Mouse (Mus musculus) intestine, embryonic 14.5 days (tissue): Measurements from ENCODE around the gene Ankrd13d. TPM values are rescaled to one million over a fixed set of nuclear protein-coding genes. Genes with fewer than 3 reads are reported as not detected.

Source experiments
- ATAC-seq: fragments of 200-750 bp; cut with Nextera tagmentation; replicated peaks from 2 replicates; pipeline ENCODE4 v1.8.0; 2017; ENCODE audit warnings: low read depth, moderate number of reproducible peaks, moderate TSS enrichment, moderate library complexity; ENCODE audit not compliant: low FRiP score, low TSS enrichment
- DNase-seq: peaks from one replicate; pipeline ENCODE4 v3.0.0-alpha.2; 2018; ENCODE audit warnings: low spot score
- H3K27ac ChIP-seq: fragments of 300-500 bp; sonication (generic); 2 replicates; pipeline ENCODE4 v1.5.1; 2014; ENCODE audit warnings: low read depth, mild to moderate bottlenecking, control low read depth
- H3K27me3 ChIP-seq: fragments of 300-500 bp; sonication (generic); replicated peaks from 2 replicates; pipeline ENCODE4 v1.6.1; 2014; ENCODE audit warnings: low read length, control low read depth; ENCODE audit not compliant: control insufficient read depth, insufficient read depth
- H3K36me3 ChIP-seq: fragments of 300-500 bp; sonication (generic); 2 replicates; pipeline ENCODE4 v1.6.1; 2014; ENCODE audit warnings: low read length, control low read depth; ENCODE audit not compliant: control insufficient read depth, insufficient read depth
- H3K4me1 ChIP-seq: fragments of 300-500 bp; sonication (generic); replicated peaks from 2 replicates; pipeline ENCODE4 v1.6.1; 2014; ENCODE audit warnings: low read length, control low read depth, mixed read lengths; ENCODE audit not compliant: control insufficient read depth, insufficient read depth
- H3K4me2 ChIP-seq: fragments of 300-500 bp; sonication (generic); 2 replicates; pipeline ENCODE4 v1.6.1; 2014; ENCODE audit warnings: low read length
- H3K4me3 ChIP-seq: fragments of 300-500 bp; sonication (generic); 2 replicates; pipeline ENCODE4 v1.5.1; 2014; ENCODE audit warnings: low read depth, low read length, control low read depth, mixed read lengths
- H3K9ac ChIP-seq: fragments of 300-500 bp; sonication (generic); 2 replicates; pipeline ENCODE4 v1.6.1; 2014; ENCODE audit warnings: mild to moderate bottlenecking, low read length
- H3K9me3 ChIP-seq: fragments of 300-500 bp; sonication (generic); 2 replicates; pipeline ENCODE4 v1.6.1; 2016; ENCODE audit warnings: low read length, control low read depth; ENCODE audit not compliant: control insufficient read depth
- WGBS: fragments of 180-500 bp; shearing (Covaris S2); extraction: QIAGEN DNeasy Blood & Tissue Kit; methylation state at CpG from one replicate; pipeline ENCODE4 v1.1.7; 2014; 5-methylcytosine and 5-hydroxymethylcytosine counted together
- polyA plus RNA-seq: library from polyadenylated mRNA; unstranded; fragments of >200 nt; fragmentation: Nextera tagmentation; extraction: Ambion mirVana; gene quantifications from 2 replicates; pipeline ENCODE4 v1.2.1, GENCODE M21; 2014

Gene Ankrd13d
- polyA plus RNA-seq, 1 experiment from 2014 or later, result 6.4 TPM

DNA sequence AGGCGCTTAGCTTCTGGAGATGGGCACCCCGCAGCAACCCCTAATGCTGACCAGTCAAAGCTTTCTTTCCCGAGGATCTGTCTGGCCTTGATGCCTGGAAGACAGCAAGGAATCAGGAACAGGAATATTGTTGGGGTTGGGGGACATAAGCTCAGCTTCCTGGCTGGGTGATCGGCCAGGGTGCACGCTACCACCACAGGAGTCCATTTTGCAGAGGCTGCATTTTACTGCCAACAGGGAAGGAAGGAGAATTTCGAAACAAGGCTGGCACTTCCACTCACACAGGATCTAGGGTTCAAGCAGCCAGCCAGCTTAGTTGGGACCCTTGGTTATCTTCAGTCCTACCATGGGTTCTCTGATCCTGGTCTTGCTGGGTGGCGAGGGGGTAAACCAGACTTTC lies 716 bp upstream of the Ankrd13d start:
- WGBS, result 49% methylated on average over 7 of the region's 7 CpGs
- no peak overlapping the region for H3K27ac ChIP-seq
- no peak for ATAC-seq

DNA sequence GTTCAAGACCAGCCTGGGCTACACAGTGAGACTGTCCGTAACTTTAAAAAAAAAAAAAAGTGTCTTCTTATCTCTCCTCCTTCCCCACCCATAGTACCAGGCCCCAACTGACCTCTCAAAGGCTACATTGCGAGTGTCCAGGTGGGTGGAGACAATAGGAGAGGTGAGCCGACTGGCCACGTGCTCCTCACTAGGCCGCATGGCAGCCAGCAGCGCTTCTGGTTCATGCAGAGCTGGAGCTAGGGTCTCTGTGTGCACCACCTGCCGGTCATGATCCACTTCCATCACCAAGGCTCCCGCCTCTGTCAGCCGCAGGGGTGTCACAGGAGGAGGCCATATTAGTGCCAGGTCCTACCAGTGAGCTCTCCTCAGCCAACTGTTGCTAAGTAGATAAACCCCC lies 2.5 kb downstream of the Ankrd13d start:
- Histone ChIP-seq H3K27ac (no peak overlapping the region), H3K4me2 (no peak overlapping the region), H3K9ac (no peak overlapping the region), H3K36me3 (0 out of 2 replicates have a peak, but pooled peaks cover 2% of the 10 kb centered on the region), H3K4me3 (no peak overlapping the region), H3K4me1 (peaks cover 4% of the 10 kb centered on the region; the same call in 1 of the 2 replicates), H3K9me3 (0 out of 2 replicates have a peak, but pooled peaks cover 4% of the 10 kb centered on the region), H3K27me3 (no peaks in the 10 kb centered on the region)
- DNase-seq, result no peak
- no peak for ATAC-seq
- 93% methylated on average over 9 of the region's 9 CpGs for WGBS

More for the DNA sequence above, 716 bp upstream of the Ankrd13d start:
- H3K4me2 ChIP-seq, result peak overlapping the region; percentile 63
- H3K9ac ChIP-seq, result 0 out of 2 replicates have a peak overlapping the region, but pooled peaks have one; percentile 23
- DNase-seq, result no peak
- peaks cover 33% of the 10 kb centered on the region for H3K36me3 ChIP-seq
- peak overlapping the region; percentile 39 for H3K4me3 ChIP-seq
- peaks cover 4% of the 10 kb centered on the region; the same call in 1 of the 2 replicates for H3K4me1 ChIP-seq
- H3K27me3 ChIP-seq, result no peaks in the 10 kb centered on the region
- 0 out of 2 replicates have a peak, but pooled peaks cover 3% of the 10 kb centered on the region for H3K9me3 ChIP-seq

DNA sequence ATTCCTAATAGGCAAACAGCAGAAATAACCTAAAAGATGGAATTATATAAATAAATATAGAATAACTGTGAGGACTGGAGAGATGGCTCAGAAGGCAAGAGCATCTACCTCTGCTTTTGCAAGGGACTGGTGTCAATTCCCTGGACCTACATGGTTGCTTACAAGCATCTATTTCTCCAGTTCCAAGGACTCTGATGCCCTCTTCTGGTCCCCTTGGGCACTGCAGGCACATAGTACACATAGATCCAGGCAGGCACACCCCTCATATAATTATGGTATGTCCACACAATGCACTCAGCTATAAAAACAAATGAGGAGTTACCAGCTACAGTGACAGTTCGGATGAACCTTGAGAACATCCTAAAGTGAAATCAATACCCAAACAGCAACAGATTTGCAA lies 3.5 kb downstream of the Ankrd13d start:
- no peaks in the 10 kb centered on the region for H3K27me3 ChIP-seq
- H3K9ac ChIP-seq, result no peak overlapping the region
- no peaks in the 10 kb centered on the region for H3K36me3 ChIP-seq
- 0 out of 2 replicates have a peak, but pooled peaks cover 4% of the 10 kb centered on the region for H3K9me3 ChIP-seq
- H3K4me2 ChIP-seq, result no peak overlapping the region
- DNase-seq, result no peak
- no peak overlapping the region for H3K27ac ChIP-seq
- peaks cover 4% of the 10 kb centered on the region; the same call in 1 of the 2 replicates for H3K4me1 ChIP-seq
- ATAC-seq, result no peak
- no peak overlapping the region for H3K4me3 ChIP-seq
- WGBS, result 93% methylated on average over 1 of the region's 1 CpGs

DNA sequence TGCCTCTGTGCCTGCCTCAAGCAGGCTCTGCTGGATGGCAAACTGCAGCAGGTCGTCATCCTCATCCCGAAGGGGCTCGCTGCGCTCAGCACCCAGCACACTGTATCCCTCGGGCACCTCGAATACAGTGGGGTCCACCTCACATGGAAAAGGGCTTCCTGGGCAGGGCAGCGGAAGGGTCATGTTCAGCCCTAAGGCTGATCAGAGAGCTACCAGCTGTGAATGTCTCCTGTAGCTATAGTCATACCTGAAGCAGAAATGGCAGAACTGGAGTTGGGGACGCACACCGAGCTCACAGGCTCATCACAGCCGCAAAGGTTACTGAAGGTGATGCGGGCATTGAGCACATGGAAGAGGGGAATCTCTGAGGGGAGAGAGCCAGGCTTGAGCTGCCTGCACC lies 12.0 kb downstream of the Ankrd13d start:
- no peaks in the 10 kb centered on the region; the same call in 1 of the 2 replicates for H3K27me3 ChIP-seq
- no peaks in the 10 kb centered on the region; the same call in 1 of the 2 replicates for H3K36me3 ChIP-seq
- H3K27ac ChIP-seq, result no peak overlapping the region
- H3K9ac ChIP-seq, result no peak overlapping the region
- 0 out of 2 replicates have a peak, but pooled peaks cover 1% of the 10 kb centered on the region for H3K9me3 ChIP-seq
- no peak overlapping the region for H3K4me2 ChIP-seq
- 95% methylated on average over 11 of the region's 11 CpGs for WGBS
- H3K4me3 ChIP-seq, result no peak overlapping the region
- DNase-seq (no peak), ATAC-seq (no peak)
- no peaks in the 10 kb centered on the region for H3K4me1 ChIP-seq

DNA sequence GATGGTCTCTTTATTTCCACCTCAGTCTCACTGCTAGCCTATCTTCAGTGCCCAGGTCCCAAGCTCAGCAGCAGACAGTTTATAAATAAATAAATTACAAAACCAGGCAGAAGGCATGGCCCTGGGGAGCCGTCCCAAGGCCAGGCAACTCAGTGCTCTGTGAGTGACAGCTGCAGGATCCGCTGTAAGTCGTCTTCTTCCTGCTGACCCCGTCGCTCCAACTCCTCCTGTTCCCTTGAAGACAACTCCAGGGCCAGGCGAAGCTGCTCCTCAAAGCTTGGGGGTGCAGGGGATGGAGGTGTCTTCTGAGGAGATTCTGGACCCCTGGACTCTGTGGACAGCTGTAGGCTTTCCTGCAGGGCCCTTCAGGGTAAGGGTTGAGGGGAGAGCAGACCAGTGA lies 12.8 kb downstream of the Ankrd13d start:
- Histone ChIP-seq H3K4me1 (no peaks in the 10 kb centered on the region), H3K9ac (no peak overlapping the region), H3K27ac (no peak overlapping the region), H3K27me3 (no peaks in the 10 kb centered on the region; the same call in 1 of the 2 replicates), H3K4me2 (no peak overlapping the region), H3K36me3 (no peaks in the 10 kb centered on the region; the same call in 1 of the 2 replicates), H3K9me3 (no peaks in the 10 kb centered on the region), H3K4me3 (no peak overlapping the region)
- ATAC-seq (no peak), DNase-seq (no peak)
- 63% methylated on average over 6 of the region's 6 CpGs for WGBS

DNA sequence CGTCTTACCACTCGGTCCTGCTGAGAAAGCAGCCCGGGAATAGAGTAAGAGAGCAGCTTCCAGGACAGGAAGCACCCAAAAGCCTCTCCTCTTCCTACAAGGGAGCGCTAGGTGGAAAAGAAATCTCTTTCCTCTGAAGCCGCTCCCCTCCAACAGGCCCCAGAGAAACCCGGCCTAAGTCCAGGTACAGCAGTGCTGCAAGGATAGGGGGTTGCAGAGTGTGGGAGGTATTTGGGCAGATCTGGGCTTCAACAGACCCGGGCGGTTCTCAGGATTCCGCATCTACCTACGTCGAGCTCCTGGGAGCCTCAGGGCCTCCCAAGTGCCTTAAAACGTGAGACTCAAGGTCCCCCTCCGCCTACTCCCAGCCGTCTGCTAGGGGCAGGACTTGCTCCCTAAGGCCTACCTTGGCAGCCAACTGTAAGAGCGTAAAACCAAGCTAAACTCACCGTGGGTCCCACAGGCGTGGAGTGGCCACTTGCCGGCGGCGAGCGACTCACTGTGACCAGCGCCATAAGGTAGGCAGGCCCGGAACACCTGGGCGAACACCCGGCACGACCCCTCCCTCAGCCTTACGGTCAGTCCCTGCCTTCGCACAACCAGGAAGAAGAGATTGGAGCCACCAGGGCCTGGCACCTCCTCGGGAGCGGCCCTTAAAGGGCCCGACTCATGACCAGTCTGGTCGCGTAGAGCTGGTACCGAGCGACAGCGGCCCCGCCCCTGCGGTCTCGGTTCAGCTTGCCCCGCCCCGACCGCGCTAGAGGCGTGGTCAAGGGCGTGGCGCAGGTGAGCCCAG lies 14.2 kb downstream of the Ankrd13d start, which contains the start of gene Ssh3:
Gene Ssh3 (minus strand): TSS at position 615 of the 796 bp plus-strand sequence.
- WGBS, result 8% methylated on average over 46 of the region's 46 CpGs
- ATAC-seq (peak; percentile 91), DNase-seq (peak; percentile 80)
- Histone ChIP-seq H3K4me3 (peak within 1 kb of the TSS; percentile 44), H3K27ac (no peak within 1 kb of the TSS), H3K27me3 (no peaks in the 10 kb centered on the region; the same call in 1 of the 2 replicates), H3K4me2 (peak within 1 kb of the TSS; percentile 66), H3K4me1 (no peaks in the 10 kb centered on the region), H3K9ac (peak within 1 kb of the TSS; percentile 49), H3K9me3 (no peaks in the 10 kb centered on the region), H3K36me3 (no peaks in the 10 kb centered on the region; the same call in 1 of the 2 replicates)

DNA sequence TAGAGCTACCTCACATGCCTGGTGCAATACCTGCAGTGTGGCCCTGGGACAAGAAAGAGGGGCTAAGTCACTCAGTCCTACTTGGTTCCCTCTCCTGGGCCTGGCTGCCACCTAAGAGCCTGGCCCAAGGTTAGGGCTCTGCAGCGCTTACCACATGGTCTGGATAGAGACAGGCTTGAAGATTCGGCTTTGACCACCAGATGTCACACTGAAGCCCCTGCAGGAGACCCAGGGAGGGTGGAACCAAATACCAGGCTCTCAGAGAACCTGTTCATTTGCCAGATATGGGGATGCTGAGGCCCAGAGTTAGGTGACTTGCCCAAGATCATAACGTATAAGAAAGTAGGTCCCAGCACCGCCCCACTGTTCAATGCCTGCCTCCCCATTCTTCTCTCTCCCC lies 17.0 kb downstream of the Ankrd13d start:
- Histone ChIP-seq H3K27me3 (no peaks in the 10 kb centered on the region; the same call in 1 of the 2 replicates), H3K36me3 (no peaks in the 10 kb centered on the region), H3K9me3 (no peaks in the 10 kb centered on the region), H3K9ac (no peak overlapping the region), H3K4me3 (no peak overlapping the region), H3K27ac (no peak overlapping the region), H3K4me2 (no peak overlapping the region), H3K4me1 (no peaks in the 10 kb centered on the region)
- DNase-seq, result no peak
- ATAC-seq, result no peak
- 71% methylated on average over 4 of the region's 4 CpGs for WGBS

DNA sequence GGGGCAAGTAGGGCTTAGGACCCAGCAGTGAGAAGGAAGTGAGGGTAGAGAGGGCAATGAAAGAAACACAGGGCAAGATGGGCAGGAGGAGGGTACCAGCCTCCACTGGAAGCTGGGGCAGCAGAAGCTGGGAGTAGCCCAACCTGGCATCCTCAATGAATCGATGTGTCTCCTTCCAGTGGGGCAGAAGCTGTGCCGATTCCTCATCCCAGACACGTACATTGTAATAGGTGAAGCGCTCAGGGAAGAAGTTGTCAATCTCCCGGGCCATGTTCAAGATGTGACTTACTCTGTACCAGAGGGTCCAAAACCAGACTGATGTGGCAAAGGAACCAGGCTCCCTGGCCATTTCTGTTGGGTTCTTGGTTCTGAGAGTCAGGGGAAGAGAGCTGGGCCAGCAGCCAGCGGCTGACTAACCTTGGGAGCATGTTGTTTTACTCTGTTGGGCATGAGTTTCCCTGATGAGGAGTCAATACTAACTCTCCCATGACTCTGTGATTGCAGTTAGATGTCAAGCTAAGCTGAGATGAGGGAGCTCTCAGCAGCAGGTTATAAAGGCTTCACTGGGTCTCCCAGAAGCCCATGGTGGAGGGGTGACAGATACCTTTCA lies 18.7 kb downstream of the Ankrd13d start:
- ATAC-seq, result no peak
- no peak for DNase-seq
- 88% methylated on average over 6 of the region's 6 CpGs for WGBS
- Histone ChIP-seq H3K4me1 (no peaks in the 10 kb centered on the region), H3K4me2 (no peak overlapping the region), H3K36me3 (no peaks in the 10 kb centered on the region), H3K27ac (no peak overlapping the region), H3K27me3 (no peaks in the 10 kb centered on the region), H3K9me3 (no peaks in the 10 kb centered on the region), H3K4me3 (no peak overlapping the region), H3K9ac (no peak overlapping the region)
